Mouse (Mus musculus): ENCODE data around the gene Ybx2.

DNA sequence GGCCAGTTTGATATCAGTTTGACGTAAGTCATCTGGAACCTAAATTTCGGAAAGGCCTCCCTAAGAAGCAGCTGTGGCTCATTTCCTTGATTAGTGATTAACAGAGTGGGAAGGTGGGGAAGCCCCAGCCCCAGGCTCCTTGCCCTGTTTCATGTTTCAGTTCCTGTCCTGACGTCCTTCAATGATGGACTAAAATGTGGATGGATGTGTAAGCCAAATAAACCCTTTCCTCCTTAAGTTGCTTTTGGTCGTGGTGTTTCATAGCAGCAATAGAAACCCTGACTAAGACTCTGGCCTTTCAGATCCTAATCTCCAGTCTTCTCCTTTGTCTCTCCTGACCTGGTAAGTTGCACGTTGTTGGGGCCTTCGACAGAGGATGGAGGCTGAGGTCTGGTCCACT, 34.6 kb downstream of the Ybx2 start:
- no peak for TF ChIP-seq CTCF (IDR thresholded peaks at IDR 0.05; ENCODE audit: borderline replicate concordance, extremely low read depth, insufficient read depth, insufficient read length)
- TF ChIP-seq POLR2A (IDR thresholded peaks at IDR 0.05; ENCODE audit: borderline replicate concordance, extremely low read depth, insufficient read depth, insufficient read length, poor library complexity, severe bottlenecking): no peak
